Mouse (Mus musculus) liver, embryonic 13.5 days (tissue): ENCODE measurements around the gene Nudt17. TPM values are rescaled to one million over a fixed set of nuclear protein-coding genes. Genes with fewer than 3 reads are reported as not detected.
"Not testable (repeated sequence)": the region's sequence is repeated elsewhere in the genome, so short reads cannot be mapped to it uniquely, and the experiment has no call there.

Experiments used
- ATAC-seq: fragments of 200-750 bp; cut with Nextera tagmentation; 2 replicates; pipeline ENCODE4 v1.8.0; 2017; ENCODE audit warnings: low read depth, mild to moderate bottlenecking, moderate number of reproducible peaks, moderate library complexity
- DNase-seq: peaks from one replicate; pipeline ENCODE4 v3.0.0; 2022
- H3K27ac ChIP-seq: fragments of 300-500 bp; sonication (generic); 2 replicates; pipeline ENCODE4 v1.5.1; 2015; ENCODE audit warnings: moderate library complexity, mild to moderate bottlenecking, inconsistent platforms
- H3K27me3 ChIP-seq: fragments of 300-500 bp; sonication (generic); 2 replicates; pipeline ENCODE4 v1.6.1; 2015; ENCODE audit warnings: mild to moderate bottlenecking, inconsistent platforms
- H3K36me3 ChIP-seq: fragments of 300-500 bp; sonication (generic); 2 replicates; pipeline ENCODE4 v1.6.1; 2015; ENCODE audit warnings: mild to moderate bottlenecking, inconsistent platforms
- H3K4me1 ChIP-seq: fragments of 300-500 bp; sonication (generic); replicated peaks from 2 replicates; pipeline ENCODE4 v1.6.1; 2015; ENCODE audit warnings: inconsistent platforms
- H3K4me2 ChIP-seq: fragments of 300-500 bp; sonication (generic); 2 replicates; pipeline ENCODE4 v1.6.1; 2015; ENCODE audit warnings: inconsistent platforms, mild to moderate bottlenecking, moderate library complexity
- H3K4me3 ChIP-seq: fragments of 300-500 bp; sonication (generic); replicated peaks from 2 replicates; pipeline ENCODE4 v1.5.1; 2015; ENCODE audit warnings: mild to moderate bottlenecking, inconsistent platforms
- H3K9ac ChIP-seq: fragments of 300-500 bp; sonication (generic); 2 replicates; pipeline ENCODE4 v1.6.1; 2015; ENCODE audit warnings: mild to moderate bottlenecking, inconsistent platforms
- H3K9me3 ChIP-seq: fragments of 300-500 bp; sonication (generic); replicated peaks from 2 replicates; pipeline ENCODE4 v1.6.1; 2016; ENCODE audit warnings: inconsistent platforms
- WGBS: fragments of 180-500 bp; shearing (Covaris S2); methylation state at CpG from one replicate; pipeline ENCODE4 v1.1.7; 2015; ENCODE audit not compliant: insufficient replicate concordance; 5-methylcytosine and 5-hydroxymethylcytosine counted together
- polyA plus RNA-seq: library from polyadenylated mRNA; unstranded; fragments of >200 nt; fragmentation: Nextera tagmentation; extraction: Ambion mirVana; gene quantifications from 2 replicates; pipeline ENCODE4 v1.2.1, GENCODE M21; 2015

Nudt17 gene
- polyA plus RNA-seq, 1 experiment from 2014 or later, result 1.0 TPM

GRCm38 (mm10) chr3:96701003-96701402 lies 7.4 kb downstream of the Nudt17 start:
- 84% methylated on average over 4 of the region's 4 CpGs for WGBS
- Histone ChIP-seq H3K9ac (no peak overlapping the region), H3K9me3 (no peaks in the 10 kb centered on the region), H3K4me3 (no peak overlapping the region), H3K27me3 (no peaks in the 10 kb centered on the region), H3K4me2 (no peak overlapping the region), H3K36me3 (peaks cover 31% of the 10 kb centered on the region), H3K4me1 (peaks cover 14% of the 10 kb centered on the region), H3K27ac (no peak overlapping the region)
- ATAC-seq (no peak), DNase-seq (no peak)

GRCm38 (mm10) chr3:96700376-96700775 lies 8.0 kb downstream of the Nudt17 start:
- H3K9me3 ChIP-seq, result no peaks in the 10 kb centered on the region
- WGBS, result 33% methylated on average over 7 of the region's 7 CpGs
- H3K27ac ChIP-seq, result no peak overlapping the region
- H3K4me1 ChIP-seq, result peaks cover 19% of the 10 kb centered on the region
- no peak overlapping the region for H3K4me2 ChIP-seq
- DNase-seq (peak; percentile 29), ATAC-seq (no peak)
- no peak overlapping the region for H3K9ac ChIP-seq
- no peaks in the 10 kb centered on the region for H3K27me3 ChIP-seq
- peaks cover 31% of the 10 kb centered on the region for H3K36me3 ChIP-seq
- H3K4me3 ChIP-seq, result no peak overlapping the region

- no peak overlapping the region for H3K9ac ChIP-seq
- DNase-seq (no peak), ATAC-seq (no peak)
- no peak overlapping the region for H3K4me3 ChIP-seq
- no peaks in the 10 kb centered on the region for H3K9me3 ChIP-seq
- 69% methylated on average over 19 of the region's 19 CpGs for WGBS
- H3K36me3 ChIP-seq, result peaks cover 31% of the 10 kb centered on the region
- H3K4me1 ChIP-seq, result peaks cover 19% of the 10 kb centered on the region
- H3K4me2 ChIP-seq, result no peak overlapping the region
- H3K27ac ChIP-seq, result no peak overlapping the region
- H3K27me3 ChIP-seq, result no peaks in the 10 kb centered on the region
Measured at GRCm38 (mm10) chr3:96698993-96699690, 9.2 kb downstream of the Nudt17 start.

- H3K36me3 ChIP-seq, result peaks cover 16% of the 10 kb centered on the region; the same call in 1 of the 2 replicates
- H3K27ac ChIP-seq, result peak overlapping the region; percentile 84
- under 1% methylated on average over 84 of the region's 85 CpGs for WGBS
- H3K9me3 ChIP-seq, result no peaks in the 10 kb centered on the region
- ATAC-seq (peak; percentile 90), DNase-seq (peak; percentile 84)
- H3K4me1 ChIP-seq, result peaks cover 19% of the 10 kb centered on the region
- peak overlapping the region; percentile 97 for H3K4me2 ChIP-seq
- peak overlapping the region; percentile 85 for H3K4me3 ChIP-seq
- H3K27me3 ChIP-seq, result peaks cover 3% of the 10 kb centered on the region; the same call in 1 of the 2 replicates
- H3K9ac ChIP-seq, result peak overlapping the region; percentile 84
Measured at GRCm38 (mm10) chr3:96696766-96697732, 11.3 kb downstream of the Nudt17 start.

GRCm38 (mm10) chr3:96696198-96696765 lies 12.1 kb downstream of the Nudt17 start, which contains the start of gene Pias3:
TSS of gene Pias3 (plus strand) at chr3:96696384.
- peaks cover 19% of the 10 kb centered on the region for H3K4me1 ChIP-seq
- peak within 1 kb of the TSS; percentile 84 for H3K9ac ChIP-seq
- peaks cover 3% of the 10 kb centered on the region; the same call in 1 of the 2 replicates for H3K27me3 ChIP-seq
- peak within 1 kb of the TSS; percentile 84 for H3K27ac ChIP-seq
- DNase-seq, result peak; percentile 77
- H3K4me3 ChIP-seq, result peak within 1 kb of the TSS; percentile 85
- WGBS, result under 1% methylated on average over 35 of the region's 35 CpGs
- peaks cover 8% of the 10 kb centered on the region; the same call in 1 of the 2 replicates for H3K36me3 ChIP-seq
- H3K4me2 ChIP-seq, result peak within 1 kb of the TSS; percentile 97
- H3K9me3 ChIP-seq, result no peaks in the 10 kb centered on the region
- ATAC-seq, result peak; percentile 81

GRCm38 (mm10) chr3:96693579-96693978 lies 14.8 kb downstream of the Nudt17 start:
- H3K27me3 ChIP-seq, result peaks cover 11% of the 10 kb centered on the region; the same call in 1 of the 2 replicates
- H3K9me3 ChIP-seq, result no peaks in the 10 kb centered on the region
- no peak for DNase-seq
- H3K4me1 ChIP-seq, result peaks cover 19% of the 10 kb centered on the region
- 65% methylated on average over 1 of the region's 1 CpGs for WGBS
- H3K4me3 ChIP-seq, result no peak overlapping the region
- H3K27ac ChIP-seq, result no peak overlapping the region
- H3K4me2 ChIP-seq, result no peak overlapping the region
- no peak for ATAC-seq
- H3K36me3 ChIP-seq, result no peaks in the 10 kb centered on the region
- H3K9ac ChIP-seq, result no peak overlapping the region

GRCm38 (mm10) chr3:96692506-96692905 lies 15.9 kb downstream of the Nudt17 start:
- no peaks in the 10 kb centered on the region for H3K9me3 ChIP-seq
- no peak overlapping the region for H3K27ac ChIP-seq
- H3K4me3 ChIP-seq, result no peak overlapping the region
- H3K9ac ChIP-seq, result no peak overlapping the region
- peaks cover 12% of the 10 kb centered on the region for H3K4me1 ChIP-seq
- H3K36me3 ChIP-seq, result no peaks in the 10 kb centered on the region
- no peak for DNase-seq
- no peak overlapping the region for H3K4me2 ChIP-seq
- 24% methylated on average over 3 of the region's 3 CpGs for WGBS
- peaks cover 13% of the 10 kb centered on the region for H3K27me3 ChIP-seq
- ATAC-seq, result no peak

GRCm38 (mm10) chr3:96690298-96690697 lies 18.1 kb downstream of the Nudt17 start:
- H3K4me3 ChIP-seq, result no peak overlapping the region
- no peak overlapping the region for H3K27ac ChIP-seq
- H3K4me1 ChIP-seq, result no peaks in the 10 kb centered on the region
- no peaks in the 10 kb centered on the region for H3K36me3 ChIP-seq
- H3K4me2 ChIP-seq, result no peak overlapping the region
- WGBS, result 53% methylated on average over 3 of the region's 3 CpGs
- H3K27me3 ChIP-seq, result peaks cover 29% of the 10 kb centered on the region
- DNase-seq, result no peak
- H3K9ac ChIP-seq, result no peak overlapping the region
- no peaks in the 10 kb centered on the region for H3K9me3 ChIP-seq
- no peak for ATAC-seq

GRCm38 (mm10) chr3:96688854-96689253 lies 19.5 kb downstream of the Nudt17 start:
- no peak overlapping the region for H3K4me3 ChIP-seq
- H3K27ac ChIP-seq, result no peak overlapping the region
- no peaks in the 10 kb centered on the region for H3K9me3 ChIP-seq
- H3K36me3 ChIP-seq, result no peaks in the 10 kb centered on the region
- no peak overlapping the region for H3K4me2 ChIP-seq
- H3K27me3 ChIP-seq, result peaks cover 43% of the 10 kb centered on the region
- no peaks in the 10 kb centered on the region for H3K4me1 ChIP-seq
- 60% methylated on average over 11 of the region's 11 CpGs for WGBS
- no peak for DNase-seq
- ATAC-seq, result no peak
- H3K9ac ChIP-seq, result no peak overlapping the region

- not testable (repeated sequence) for DNase-seq, H3K9me3 ChIP-seq, H3K4me1 ChIP-seq, H3K4me2 ChIP-seq, ATAC-seq, H3K27ac ChIP-seq, H3K36me3 ChIP-seq, H3K4me3 ChIP-seq, H3K9ac ChIP-seq
- peaks cover 64% of the 10 kb centered on the region for H3K27me3 ChIP-seq
- 79% methylated on average over 5 of the region's 5 CpGs for WGBS
Measured at GRCm38 (mm10) chr3:96686057-96686456, 22.3 kb downstream of the Nudt17 start.

GRCm38 (mm10) chr3:96684822-96685156 lies 23.6 kb downstream of the Nudt17 start:
- DNase-seq (no peak), ATAC-seq (no peak)
- 16% methylated on average over 28 of the region's 28 CpGs for WGBS
- Histone ChIP-seq H3K4me2 (peak overlapping the region; percentile 42), H3K36me3 (no peaks in the 10 kb centered on the region), H3K9me3 (no peaks in the 10 kb centered on the region), H3K9ac (no peak overlapping the region), H3K4me3 (peak overlapping the region; percentile 23; the same call in 1 of the 2 replicates), H3K4me1 (peaks cover 9% of the 10 kb centered on the region), H3K27me3 (peaks cover 74% of the 10 kb centered on the region), H3K27ac (no peak overlapping the region)
